Mouse (Mus musculus) megakaryocyte, embryonic 14.5 days (primary cell): ENCODE results near the gene Olfr671.

ENCODE experiments used
- FLI1 ChIP-seq: IDR thresholded peaks from 2 replicates; pipeline ENCODE4 v1.6.1; 2012; ENCODE audit warnings: low read length, inconsistent platforms, mixed read lengths
- GATA1 ChIP-seq: IDR thresholded peaks from 3 replicates; pipeline ENCODE4 v1.6.1; 2012; ENCODE audit warnings: mixed read lengths, low read length, inconsistent platforms, borderline replicate concordance

DNA sequence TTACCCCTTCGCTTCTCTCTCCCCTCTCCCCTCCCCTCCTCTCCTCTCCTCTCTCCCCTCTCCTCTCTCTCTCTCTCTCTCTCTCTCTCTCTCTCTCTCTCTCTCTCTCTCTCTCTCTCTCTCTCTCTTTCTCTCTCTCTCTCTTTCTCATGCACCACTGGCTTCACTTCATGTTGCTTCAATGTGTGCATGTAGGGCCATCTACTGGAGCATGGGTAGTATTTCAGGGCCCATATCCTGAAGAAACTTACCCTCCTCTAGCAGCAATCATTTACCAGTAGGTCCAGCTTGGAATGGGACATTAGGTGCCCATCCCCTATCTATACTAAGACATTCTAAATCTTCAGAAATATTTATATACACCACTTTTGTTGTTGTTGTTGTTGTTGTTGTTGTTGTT, 43.6 kb upstream of the Olfr671 start:
- TF ChIP-seq GATA1 = no peak
- no peak for TF ChIP-seq FLI1
